Mouse (Mus musculus) right cerebral cortex, postnatal 4 days (tissue): Measurements from ENCODE around the gene A530084C06Rik.

Source experiments
- DNase-seq: peaks from one replicate; pipeline ENCODE4 v3.0.0-alpha.2; 2022

Gene A530084C06Rik

DNA sequence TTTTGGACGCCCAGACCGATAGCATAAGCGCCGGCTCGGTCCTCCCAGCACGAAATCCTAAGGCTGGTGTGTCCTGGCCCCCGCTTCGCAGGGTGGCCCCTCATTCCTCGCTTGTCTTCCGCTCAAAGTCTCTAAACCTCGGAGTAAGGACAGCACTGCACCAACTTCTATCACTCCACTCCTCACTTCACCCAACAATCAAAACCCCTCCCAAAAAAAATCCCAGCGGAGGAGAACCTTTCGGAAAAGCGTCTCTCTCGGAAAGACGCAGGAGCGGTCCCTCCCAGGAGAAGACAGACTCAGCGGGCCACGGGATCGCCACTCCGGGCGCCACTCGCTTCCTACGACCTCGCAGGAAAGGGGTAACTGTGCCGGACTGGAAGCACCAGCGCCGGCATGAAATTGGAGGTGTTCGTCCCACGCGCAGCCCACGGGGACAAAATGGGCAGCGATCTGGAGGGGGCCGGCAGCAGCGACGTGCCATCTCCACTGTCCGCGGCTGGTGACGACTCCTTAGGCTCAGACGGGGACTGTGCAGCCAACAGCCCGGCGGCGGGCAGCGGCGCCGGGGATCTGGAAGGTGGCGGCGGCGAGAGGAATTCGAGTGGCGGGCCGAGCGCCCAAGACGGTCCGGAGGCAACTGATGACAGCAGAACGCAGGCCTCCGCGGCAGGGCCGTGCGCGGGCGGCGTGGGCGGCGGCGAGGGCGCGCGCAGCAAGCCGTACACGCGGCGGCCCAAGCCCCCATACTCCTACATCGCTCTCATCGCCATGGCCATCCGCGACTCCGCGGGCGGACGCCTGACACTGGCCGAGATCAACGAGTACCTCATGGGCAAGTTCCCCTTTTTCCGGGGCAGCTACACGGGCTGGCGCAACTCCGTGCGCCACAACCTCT, at the start of gene A530084C06Rik:
Gene A530084C06Rik, minus strand, starts transcription at position 813 of the 898 bp plus-strand sequence.
- DNase-seq = peak; percentile 29

DNA sequence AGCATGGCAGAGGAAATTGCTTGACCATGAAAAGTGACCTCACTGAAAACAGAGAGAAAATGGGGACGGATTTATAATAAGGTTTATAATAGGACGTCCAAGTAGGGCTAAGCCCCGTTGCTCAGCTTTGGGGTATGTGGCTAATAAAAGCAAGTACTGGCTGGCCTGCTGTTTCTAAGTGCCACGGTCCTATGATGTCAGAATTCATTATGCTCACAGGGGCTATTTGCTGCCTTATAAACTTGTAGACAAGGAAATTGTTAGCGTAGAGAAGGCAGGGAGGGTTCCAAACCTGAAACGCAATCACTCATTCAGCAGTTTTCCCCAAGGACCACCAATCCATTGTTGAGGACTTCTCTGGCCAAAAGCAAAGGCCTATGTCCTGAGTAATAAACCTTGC, 44.8 kb upstream of the A530084C06Rik start:
- no peak for DNase-seq

DNA sequence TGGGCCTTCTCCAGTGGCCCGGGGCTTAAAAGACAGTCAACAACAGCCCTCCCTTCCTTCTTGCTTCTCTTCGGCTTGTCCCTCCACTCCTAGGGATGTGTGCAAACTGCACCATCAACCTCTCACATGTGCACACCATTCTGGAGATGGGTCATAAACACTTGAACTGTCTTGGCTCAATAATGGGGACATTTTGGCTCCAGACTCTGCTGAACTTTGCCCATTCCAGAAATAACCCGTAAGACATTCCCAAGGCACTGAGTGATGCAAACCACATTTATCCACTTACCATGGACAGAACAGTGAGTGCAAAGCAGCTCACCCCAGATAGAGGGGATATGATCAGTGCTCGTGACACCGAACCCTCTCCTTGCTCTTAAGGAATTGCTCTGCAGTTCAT, 40.4 kb upstream of the A530084C06Rik start:
- no peak for DNase-seq

DNA sequence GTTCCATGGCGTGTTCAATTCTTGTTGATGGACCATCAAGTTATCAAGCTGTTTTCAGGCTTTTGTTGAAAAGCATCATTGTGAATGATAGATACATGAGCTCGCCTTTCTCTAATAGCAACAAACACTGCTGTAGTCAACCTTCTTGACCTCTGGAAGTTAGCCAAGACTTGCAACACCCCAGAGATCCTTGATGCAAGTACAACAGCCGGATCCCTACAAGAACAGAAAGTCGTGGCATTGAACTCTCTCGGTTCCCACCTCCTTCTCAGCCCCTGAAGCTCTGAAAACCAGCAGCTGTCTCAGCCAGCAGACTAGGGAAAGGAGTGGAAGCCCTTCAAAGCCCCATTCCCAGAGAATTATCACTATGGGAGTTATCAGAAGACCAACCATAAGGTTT, 28.2 kb upstream of the A530084C06Rik start:
- DNase-seq = no peak

DNA sequence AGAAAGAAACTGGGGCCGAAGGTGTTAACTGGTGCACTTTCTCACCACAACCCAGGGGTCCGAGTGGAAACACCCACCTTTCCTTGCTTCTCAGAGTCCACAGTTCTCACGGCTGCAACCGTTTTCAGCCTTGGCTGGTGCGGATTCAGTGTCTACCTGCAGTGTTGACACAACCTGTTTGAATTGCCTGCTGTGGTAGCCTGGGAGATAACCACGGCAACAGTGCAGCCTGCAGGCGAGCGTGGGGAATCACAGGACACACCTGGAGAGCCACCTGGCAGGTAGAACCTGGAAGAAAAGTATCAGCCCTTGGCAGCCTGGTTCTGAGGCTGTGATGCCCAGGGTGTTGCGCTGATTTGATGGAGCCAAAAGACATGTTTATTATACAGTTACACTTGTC, 20.7 kb upstream of the A530084C06Rik start:
- DNase-seq = no peak

DNA sequence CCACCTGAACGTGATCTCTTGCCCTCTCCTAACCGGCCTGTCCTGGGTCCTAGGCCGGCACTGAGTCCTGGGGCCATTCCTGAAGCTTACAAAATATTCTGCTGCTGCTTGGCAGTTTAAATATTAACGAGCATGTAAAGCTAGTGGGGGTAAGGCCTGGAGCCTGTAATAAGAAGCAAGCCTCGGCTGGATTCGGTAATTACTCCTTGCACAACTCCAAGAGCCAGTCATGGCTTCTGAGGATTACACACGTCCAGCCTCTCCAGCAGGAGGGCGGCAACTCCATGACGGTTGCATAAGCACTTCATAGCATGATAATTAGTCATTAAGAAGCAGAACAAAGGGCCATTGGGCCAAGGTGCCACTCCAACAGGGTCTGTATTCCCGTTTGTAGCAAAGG, 19.3 kb upstream of the A530084C06Rik start:
- no peak for DNase-seq

DNA sequence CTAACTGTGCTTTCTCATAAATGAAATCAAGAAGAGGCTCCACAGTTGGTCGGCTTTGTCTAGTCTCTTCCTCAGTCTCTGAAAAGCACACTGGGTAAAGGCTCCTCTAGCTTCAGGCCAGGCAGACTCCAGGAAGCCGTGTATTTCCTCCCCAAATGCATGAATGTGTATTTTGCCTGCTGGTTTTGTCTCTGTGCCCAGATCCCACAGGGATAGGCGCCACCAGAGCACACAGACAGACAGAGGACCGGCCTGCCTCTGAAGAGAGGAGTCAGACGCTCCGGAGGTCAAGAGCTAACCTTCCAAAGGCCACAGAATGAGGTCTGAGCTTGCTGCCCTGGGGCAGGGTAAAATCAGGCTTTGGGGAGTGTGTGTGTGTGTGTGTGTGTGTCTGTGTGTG, 18.4 kb upstream of the A530084C06Rik start:
- no peak for DNase-seq

DNA sequence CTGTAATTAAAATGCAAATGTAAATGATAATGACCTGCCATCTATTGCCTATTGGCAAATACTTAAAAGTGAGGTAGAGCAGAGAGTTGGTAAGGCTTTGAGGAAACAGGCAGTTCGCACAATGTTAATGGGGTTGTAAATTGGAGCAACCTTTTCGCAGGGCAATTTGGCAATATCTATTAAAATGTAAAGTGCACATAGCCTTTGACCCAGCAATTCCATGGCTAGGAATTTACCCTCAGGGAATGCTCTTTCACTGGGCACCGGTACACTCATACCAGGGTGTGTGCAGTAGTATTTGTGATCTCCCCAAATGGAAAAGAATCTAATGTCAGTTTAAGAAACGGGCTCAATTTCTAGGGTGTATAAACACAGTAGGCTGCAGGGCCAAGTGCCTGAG, 17.6 kb upstream of the A530084C06Rik start:
- no peak for DNase-seq

DNA sequence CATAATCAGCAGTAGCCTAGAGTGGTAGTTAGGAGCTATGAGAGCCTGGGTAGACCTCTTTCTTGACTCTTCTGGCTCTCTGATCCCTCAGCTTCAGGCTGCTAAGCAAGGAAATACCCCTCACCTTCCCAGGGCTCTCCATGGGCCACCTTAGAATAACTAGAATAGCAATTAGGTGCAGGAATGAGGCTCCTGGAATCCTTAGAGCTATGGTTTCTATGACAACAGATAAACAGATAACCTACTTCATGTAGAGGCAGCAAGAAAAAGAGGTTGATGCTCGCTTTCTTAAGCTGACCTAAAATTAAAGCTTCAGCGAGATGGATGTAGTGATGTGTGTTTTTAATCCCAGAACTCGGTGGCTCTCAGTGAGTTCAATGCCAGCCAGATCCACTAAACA, 15.5 kb upstream of the A530084C06Rik start:
- no peak for DNase-seq

DNA sequence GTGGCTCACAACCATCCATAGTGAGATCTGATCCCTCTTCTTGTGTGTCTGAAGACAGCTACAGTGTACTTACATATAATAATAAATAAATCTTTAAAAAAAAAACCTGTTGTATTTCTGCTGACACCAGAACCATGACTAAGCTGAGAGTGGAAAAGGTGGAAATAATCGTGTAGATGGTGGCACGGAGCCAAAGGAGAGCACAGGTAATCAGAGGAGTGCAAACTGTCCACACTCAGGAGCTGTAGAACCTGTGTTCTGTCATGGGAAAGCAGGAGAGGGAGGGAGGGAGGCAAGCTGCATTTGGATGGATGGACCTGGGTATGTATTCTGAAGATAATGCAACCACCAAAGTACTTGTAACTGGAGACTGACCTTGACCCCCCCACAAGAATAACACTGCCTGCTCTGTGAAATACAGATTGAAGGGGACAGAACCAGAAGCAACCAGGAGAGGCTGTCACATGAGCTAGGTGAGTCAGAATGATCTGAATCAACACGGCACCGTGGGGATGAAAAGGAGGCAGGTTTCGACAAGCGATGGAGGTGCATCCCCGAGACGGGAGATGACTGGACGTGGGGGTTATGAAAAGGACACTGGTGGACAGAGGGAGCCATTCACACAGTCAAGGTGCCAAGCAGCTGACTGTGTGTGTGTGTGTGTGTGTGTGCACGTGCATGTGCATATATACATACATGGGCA, 13.8 kb upstream of the A530084C06Rik start:
- DNase-seq = no peak

DNA sequence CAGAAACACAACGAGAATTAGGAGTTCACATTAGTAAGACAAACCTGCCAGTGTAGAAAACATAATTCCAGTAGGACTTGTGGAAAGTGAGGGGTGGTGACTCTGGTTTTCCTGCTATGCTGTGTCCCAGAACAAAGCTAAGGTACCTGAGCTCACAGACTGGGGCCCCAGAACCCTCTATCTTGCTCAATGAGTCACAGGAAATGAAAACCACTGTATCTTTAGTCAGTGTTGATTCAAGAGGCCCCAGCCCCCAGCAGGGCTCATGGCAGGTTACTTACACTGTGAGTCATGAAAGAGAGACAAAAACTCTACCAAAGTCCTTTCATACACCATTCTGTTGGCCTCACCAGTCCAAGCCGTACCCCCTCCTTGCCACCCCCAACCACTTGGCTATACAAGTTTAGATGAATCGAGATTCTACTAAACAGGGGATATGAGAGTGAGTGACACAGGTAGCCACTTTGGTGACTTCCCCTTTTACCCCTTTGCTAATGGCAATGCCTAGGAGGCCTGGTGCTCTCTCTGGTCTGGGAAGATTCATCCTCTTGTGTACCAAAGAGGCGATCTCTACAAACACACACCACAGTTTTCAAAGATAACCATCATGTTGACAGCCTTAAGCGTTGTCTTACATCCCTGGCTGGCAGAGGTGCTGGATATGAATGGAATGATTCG, 8.6 kb upstream of the A530084C06Rik start:
- no peak for DNase-seq

DNA sequence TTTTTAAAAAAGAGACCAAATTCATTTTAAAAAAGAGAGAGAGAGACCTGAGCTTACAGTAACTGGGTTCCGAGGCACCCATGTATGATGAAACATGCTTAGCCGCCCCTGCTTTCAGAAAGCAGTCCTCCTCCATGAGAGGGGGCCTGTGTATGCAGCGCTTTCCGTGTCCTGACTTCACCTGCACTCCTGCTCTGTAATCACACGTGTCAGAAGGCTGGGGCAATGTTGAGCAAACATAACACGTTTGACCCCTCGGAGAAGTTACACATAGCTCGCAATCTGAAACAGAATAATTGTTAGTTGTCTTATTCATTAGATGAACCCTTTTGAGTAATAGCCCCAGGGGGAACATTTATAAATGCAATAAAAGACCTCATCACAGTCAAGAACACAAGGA, 8.0 kb upstream of the A530084C06Rik start:
- no peak for DNase-seq

DNA sequence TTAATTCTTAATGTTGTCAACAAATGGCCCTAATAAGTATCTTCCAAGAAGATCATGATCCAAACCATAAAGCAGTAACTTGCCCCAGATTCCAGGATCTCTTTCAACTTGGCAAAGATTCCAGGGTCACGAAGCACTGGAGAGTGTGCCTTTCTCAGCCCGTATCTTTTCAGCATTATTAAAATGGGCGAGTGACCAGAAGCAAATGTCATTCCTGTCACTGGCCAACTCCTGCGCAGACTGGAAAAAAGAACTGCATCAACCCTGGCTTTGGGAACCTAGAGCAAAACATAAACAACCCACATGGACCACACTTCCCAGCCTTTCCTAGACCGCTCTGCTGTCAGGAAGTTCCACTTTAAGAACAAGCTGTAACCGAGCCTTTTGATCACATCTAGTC, 5.3 kb upstream of the A530084C06Rik start:
- no peak for DNase-seq

DNA sequence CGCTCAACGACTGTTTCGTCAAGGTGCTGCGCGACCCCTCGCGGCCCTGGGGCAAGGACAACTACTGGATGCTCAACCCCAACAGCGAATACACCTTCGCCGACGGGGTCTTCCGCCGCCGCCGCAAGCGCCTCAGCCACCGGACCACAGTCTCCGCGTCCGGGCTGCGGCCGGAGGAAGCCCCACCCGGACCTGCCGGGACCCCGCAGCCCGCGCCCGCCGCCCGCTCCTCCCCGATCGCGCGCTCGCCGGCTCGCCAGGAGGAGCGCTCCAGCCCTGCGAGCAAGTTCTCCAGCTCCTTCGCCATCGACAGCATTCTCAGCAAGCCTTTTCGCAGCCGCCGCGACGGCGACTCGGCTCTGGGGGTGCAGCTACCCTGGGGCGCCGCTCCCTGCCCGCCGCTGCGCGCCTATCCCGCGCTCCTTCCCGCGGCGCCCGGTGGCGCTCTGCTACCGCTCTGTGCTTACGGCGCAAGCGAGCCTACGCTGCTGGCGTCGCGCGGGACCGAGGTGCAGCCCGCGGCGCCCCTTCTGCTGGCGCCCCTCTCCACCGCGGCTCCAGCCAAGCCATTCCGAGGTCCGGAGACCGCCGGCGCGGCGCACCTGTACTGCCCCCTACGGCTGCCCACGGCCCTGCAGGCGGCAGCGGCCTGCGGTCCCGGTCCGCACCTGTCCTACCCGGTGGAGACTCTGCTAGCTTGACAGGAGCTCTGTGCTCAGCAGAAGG, 449 bp upstream of the A530084C06Rik start:
- peak; percentile 34 for DNase-seq

DNA sequence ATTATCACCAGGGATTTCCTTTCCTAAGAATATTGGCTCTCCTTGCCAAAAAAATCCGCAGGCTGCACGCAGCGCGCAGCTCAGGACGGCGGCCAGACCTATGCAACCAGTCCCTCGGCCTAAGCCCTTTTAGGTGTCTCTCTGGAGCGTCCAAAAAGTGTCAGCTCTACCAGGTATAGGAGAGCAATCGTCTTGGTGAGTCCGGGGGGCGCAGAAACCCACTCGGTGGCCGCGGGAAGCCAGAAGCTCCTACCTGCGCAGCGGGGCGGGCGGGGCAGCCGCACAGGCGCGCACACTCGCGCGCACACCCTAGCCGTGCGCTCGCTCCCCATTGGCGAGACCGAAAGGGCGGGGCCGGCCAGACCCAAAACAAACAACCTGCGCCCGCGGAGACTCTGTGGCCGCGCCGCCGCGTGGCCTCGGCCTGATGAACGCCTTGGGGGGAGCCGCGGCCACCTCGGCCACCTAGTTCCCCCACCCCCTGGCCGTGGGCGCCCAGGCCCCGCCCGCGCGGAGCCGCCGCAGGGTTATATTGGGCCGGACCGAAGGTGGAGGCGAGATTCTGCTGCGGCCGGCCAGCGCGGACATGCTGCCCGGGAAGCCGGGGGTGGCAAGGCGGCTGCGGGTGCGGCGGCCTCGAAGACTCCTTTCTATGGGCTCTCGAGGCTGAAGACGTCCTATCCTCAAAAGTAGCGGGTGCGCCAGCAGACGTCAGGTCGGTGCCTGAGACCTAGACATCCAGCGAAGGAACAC, 1.2 kb downstream of the A530084C06Rik start:
- DNase-seq = peak; percentile 11

DNA sequence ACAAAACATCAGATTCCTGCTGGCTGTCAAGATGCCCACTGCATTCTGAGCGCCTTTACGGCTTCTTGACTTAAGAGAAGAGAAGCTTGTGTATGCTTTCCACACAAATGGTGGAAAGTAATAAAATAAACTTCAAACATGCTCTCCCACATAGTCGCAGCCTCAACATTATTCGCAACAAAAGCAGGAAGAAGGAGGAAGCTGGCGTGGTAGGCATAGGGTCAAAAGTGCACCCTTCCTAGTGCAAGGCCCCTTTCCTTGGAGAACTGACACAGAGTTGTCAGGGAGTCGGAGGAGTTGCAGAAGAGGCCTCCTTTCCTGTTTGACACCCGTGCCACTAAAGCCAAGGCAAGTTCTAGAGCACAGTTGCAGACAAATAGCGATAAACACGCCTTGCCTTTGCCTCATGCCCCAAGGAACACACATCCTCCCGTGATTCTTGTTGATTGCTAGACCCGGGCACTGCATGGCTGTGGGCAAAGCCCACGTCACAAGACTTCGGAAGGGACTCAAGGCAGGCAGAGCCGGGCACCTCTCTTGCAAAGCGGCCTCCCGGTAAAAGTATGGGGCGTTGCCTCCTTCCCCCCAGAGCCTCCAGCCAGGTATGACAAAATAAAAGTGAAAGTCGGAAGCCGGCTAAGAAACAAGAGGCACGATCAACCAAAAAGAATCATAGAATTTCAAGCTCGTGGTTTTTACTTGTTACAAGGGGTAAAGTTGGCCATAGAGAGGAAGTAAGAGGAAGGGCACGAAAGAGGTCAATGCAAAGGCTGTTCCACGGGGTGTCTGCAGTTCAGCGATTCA, 2.0 kb downstream of the A530084C06Rik start:
- no peak for DNase-seq

DNA sequence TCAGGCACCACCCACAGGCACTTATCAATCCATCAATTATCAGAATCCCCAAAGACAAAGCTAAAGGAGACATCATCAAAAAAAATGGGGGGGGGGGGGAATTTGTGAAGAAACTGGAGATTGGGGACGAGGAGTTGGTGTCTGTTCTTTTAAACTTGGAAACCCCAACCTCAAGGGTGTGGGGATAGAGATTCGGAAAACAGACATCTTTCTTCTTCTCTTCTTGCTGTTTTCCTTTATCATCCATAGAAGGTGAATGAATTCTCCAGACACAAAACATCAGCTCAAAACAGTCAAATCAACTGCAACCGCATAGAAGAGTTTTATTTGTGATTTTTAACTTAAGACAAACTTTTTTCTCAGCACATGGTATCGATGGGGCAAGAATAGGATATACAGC, 3.3 kb downstream of the A530084C06Rik start, which contains the start of gene Foxq1:
Gene Foxq1, plus strand, starts transcription at position 301 of the 400 bp plus-strand sequence.
- DNase-seq = no peak

DNA sequence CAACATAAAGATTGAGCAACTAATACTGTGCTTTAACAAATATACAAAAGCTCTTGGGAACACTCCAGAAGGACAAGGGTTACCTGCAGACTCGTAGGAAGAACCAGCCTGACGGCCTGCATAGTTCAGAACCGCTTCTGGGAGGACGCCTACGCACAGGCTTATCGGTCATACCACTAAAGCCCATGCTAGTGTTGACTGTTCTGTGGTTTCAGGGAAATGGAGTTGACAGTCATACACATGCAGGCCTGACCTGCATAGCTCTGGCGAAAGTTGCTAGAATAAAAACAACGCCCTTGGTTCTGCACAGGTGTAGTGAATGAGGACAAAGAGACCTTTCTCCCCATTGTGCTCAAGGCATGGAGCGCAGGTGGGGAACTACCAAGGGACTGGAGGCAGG, 11.5 kb downstream of the A530084C06Rik start:
- no peak for DNase-seq

DNA sequence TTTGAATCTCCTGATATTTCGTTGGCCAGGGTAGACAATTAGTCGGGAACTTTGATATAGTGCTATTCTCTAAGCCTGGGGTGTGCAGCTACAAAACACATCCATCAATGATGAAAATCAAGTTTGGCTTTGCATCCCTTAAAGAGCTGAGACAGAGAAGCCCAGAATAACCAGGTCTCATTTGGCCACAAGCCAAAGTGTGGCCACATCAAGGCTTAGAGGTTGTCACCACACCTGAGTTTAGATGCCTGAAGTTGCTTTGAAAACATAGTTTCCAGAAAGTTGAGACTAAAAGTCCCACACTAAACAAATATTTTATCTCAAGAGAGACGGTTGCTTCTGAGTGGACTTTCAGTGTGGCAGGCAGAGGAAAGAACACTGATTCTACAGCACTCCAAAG, 11.9 kb downstream of the A530084C06Rik start:
- DNase-seq = no peak

DNA sequence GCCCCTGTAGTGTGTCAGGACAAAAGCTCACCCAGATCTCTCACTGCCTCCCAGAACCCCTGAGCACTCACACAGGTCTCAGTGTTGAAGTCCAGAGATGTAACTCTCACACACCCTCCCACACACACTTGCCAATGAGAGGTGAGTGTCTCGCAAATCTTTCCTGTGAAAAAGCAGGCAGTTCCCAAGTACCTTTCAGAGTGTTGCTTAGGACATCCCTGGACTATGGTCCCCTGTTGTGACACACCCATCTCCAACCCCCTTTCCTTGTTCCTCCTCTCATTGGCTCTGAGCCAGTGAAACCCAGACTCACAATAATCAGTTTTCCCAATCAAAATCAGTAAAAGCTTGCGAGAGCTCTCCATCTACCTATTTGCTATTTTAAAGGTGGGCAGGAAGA, 12.3 kb downstream of the A530084C06Rik start:
- no peak for DNase-seq

DNA sequence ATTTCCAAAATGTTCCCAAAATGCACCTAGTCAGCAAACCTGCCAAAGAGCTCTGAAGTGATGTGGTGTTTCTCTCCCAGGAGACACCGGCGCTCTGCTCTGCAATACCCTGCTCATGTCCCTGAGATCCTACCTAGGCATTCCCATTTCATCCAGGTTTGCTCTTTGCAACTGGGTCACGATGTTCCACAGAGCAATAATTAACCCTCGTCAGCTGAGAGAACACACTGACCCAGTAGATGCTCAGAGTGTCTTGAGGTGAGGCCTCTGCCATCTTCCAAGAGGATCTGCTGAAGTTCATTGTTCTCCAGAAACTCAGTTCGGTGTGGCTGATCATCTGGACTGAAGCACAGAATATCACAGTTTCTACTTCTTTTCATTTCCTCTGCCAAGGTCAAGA, 16.1 kb downstream of the A530084C06Rik start:
- DNase-seq = no peak
